Mouse (Mus musculus) stomach, embryonic 14.5 days (tissue): ENCODE data around the gene Ctsz. TPM values are rescaled to one million over a fixed set of nuclear protein-coding genes. Genes with fewer than 3 reads are reported as not detected.

Experiments
- ATAC-seq: fragments of 200-750 bp; cut with Nextera tagmentation; 2 replicates; pipeline ENCODE4 v1.8.0; 2017; ENCODE audit warnings: low read depth, moderate TSS enrichment; ENCODE audit not compliant: insufficient number of reproducible peaks, insufficient read depth, low FRiP score
- H3K27ac ChIP-seq: fragments of 300-500 bp; sonication (generic); 2 replicates; pipeline ENCODE4 v1.5.1; 2014; ENCODE audit warnings: mild to moderate bottlenecking, low read length, moderate library complexity, mixed read lengths
- H3K27me3 ChIP-seq: fragments of 300-500 bp; sonication (generic); 2 replicates; pipeline ENCODE4 v1.6.1; 2014; ENCODE audit warnings: low read length, control low read depth, mixed read lengths; ENCODE audit not compliant: control insufficient read depth, insufficient read depth
- H3K36me3 ChIP-seq: fragments of 300-500 bp; sonication (generic); 2 replicates; pipeline ENCODE4 v1.6.1; 2014; ENCODE audit warnings: mild to moderate bottlenecking, control low read depth, low read length, moderate library complexity, mixed read lengths; ENCODE audit not compliant: control insufficient read depth, insufficient read depth
- H3K4me1 ChIP-seq: fragments of 300-500 bp; sonication (generic); 2 replicates; pipeline ENCODE4 v1.6.1; 2014; ENCODE audit warnings: low read length, control low read depth, mixed read lengths; ENCODE audit not compliant: control insufficient read depth, insufficient read depth
- H3K4me2 ChIP-seq: fragments of 300-500 bp; sonication (generic); replicated peaks from 2 replicates; pipeline ENCODE4 v1.6.1; 2014; ENCODE audit warnings: low read depth, low read length, control low read depth
- H3K4me3 ChIP-seq: fragments of 300-500 bp; sonication (generic); 2 replicates; pipeline ENCODE4 v1.5.1; 2014; ENCODE audit warnings: low read depth, low read length, control low read depth
- H3K9ac ChIP-seq: fragments of 300-500 bp; sonication (generic); replicated peaks from 2 replicates; pipeline ENCODE4 v1.6.1; 2014; ENCODE audit warnings: low read depth, mild to moderate bottlenecking, control low read depth, low read length, moderate library complexity, mixed read lengths
- H3K9me3 ChIP-seq: fragments of 300-500 bp; sonication (generic); 2 replicates; pipeline ENCODE4 v1.6.1; 2016; ENCODE audit warnings: low read depth, low read length, control low read depth; ENCODE audit not compliant: control insufficient read depth
- WGBS: fragments of 180-500 bp; shearing (Covaris S2); extraction: QIAGEN DNeasy Blood & Tissue Kit; methylation state at CpG from one replicate; pipeline ENCODE4 v1.1.7; 2014; 5-methylcytosine and 5-hydroxymethylcytosine counted together
- polyA plus RNA-seq: library from polyadenylated mRNA; unstranded; fragments of >200 nt; fragmentation: Nextera tagmentation; extraction: Ambion mirVana; gene quantifications from 2 replicates; pipeline ENCODE4 v1.2.1, GENCODE M21; 2014

Gene Ctsz
- polyA plus RNA-seq, 1 experiment from 2014 or later, result 176 TPM

GRCm38 (mm10) chr2:174397065-174397464 lies 41.8 kb downstream of the Ctsz start:
- H3K9ac ChIP-seq, result no peak overlapping the region
- H3K36me3 ChIP-seq, result no peaks in the 10 kb centered on the region
- H3K9me3 ChIP-seq, result no peaks in the 10 kb centered on the region
- H3K4me3 ChIP-seq, result no peak overlapping the region
- ATAC-seq, result no peak
- H3K27ac ChIP-seq, result no peak overlapping the region
- WGBS, result 100% methylated on average over 1 of the region's 1 CpGs
- H3K4me2 ChIP-seq, result no peak overlapping the region
- H3K4me1 ChIP-seq, result no peaks in the 10 kb centered on the region
- no peaks in the 10 kb centered on the region for H3K27me3 ChIP-seq

GRCm38 (mm10) chr2:174396643-174397042 lies 42.2 kb downstream of the Ctsz start:
- Histone ChIP-seq H3K4me3 (no peak overlapping the region), H3K9ac (no peak overlapping the region), H3K9me3 (no peaks in the 10 kb centered on the region), H3K4me1 (no peaks in the 10 kb centered on the region), H3K27me3 (no peaks in the 10 kb centered on the region), H3K27ac (no peak overlapping the region), H3K4me2 (no peak overlapping the region), H3K36me3 (no peaks in the 10 kb centered on the region)
- WGBS, result 82% methylated on average over 10 of the region's 10 CpGs
- ATAC-seq, result no peak

GRCm38 (mm10) chr2:174393383-174393782 lies 45.5 kb downstream of the Ctsz start:
- Histone ChIP-seq H3K9me3 (no peaks in the 10 kb centered on the region), H3K4me3 (no peak overlapping the region), H3K4me1 (no peaks in the 10 kb centered on the region), H3K36me3 (no peaks in the 10 kb centered on the region), H3K9ac (no peak overlapping the region), H3K27me3 (no peaks in the 10 kb centered on the region), H3K4me2 (no peak overlapping the region), H3K27ac (no peak overlapping the region)
- ATAC-seq, result no peak
- WGBS, result 71% methylated on average over 5 of the region's 5 CpGs

- Histone ChIP-seq H3K9ac (no peak overlapping the region), H3K9me3 (no peaks in the 10 kb centered on the region), H3K27me3 (no peaks in the 10 kb centered on the region), H3K36me3 (no peaks in the 10 kb centered on the region), H3K4me1 (no peaks in the 10 kb centered on the region), H3K27ac (no peak overlapping the region), H3K4me3 (no peak overlapping the region), H3K4me2 (no peak overlapping the region)
- no peak for ATAC-seq
- WGBS, result 79% methylated on average over 9 of the region's 9 CpGs
Observed at GRCm38 (mm10) chr2:174392554-174392953, 46.3 kb downstream of the Ctsz start.

- H3K9me3 ChIP-seq, result no peaks in the 10 kb centered on the region
Observed at GRCm38 (mm10) chr2:174391936-174392335, 46.9 kb downstream of the Ctsz start.

GRCm38 (mm10) chr2:174381021-174381420 lies 57.8 kb downstream of the Ctsz start:
- 84% methylated on average over 9 of the region's 9 CpGs for WGBS
- ATAC-seq, result no peak

More at GRCm38 (mm10) chr2:174391936-174392335, 46.9 kb downstream of the Ctsz start:
- H3K4me2 ChIP-seq, result no peak overlapping the region
- no peak overlapping the region for H3K4me3 ChIP-seq
- no peaks in the 10 kb centered on the region for H3K27me3 ChIP-seq
- no peak overlapping the region for H3K9ac ChIP-seq
- no peak overlapping the region for H3K27ac ChIP-seq
- H3K36me3 ChIP-seq, result no peaks in the 10 kb centered on the region
- H3K4me1 ChIP-seq, result no peaks in the 10 kb centered on the region
- ATAC-seq, result no peak
- 87% methylated on average over 3 of the region's 3 CpGs for WGBS

More at GRCm38 (mm10) chr2:174381021-174381420, 57.8 kb downstream of the Ctsz start:
- no peak overlapping the region for H3K4me2 ChIP-seq
- no peaks in the 10 kb centered on the region for H3K9me3 ChIP-seq
- H3K4me3 ChIP-seq, result no peak overlapping the region
- no peak overlapping the region for H3K9ac ChIP-seq
- no peaks in the 10 kb centered on the region for H3K4me1 ChIP-seq
- H3K36me3 ChIP-seq, result no peaks in the 10 kb centered on the region
- H3K27me3 ChIP-seq, result no peaks in the 10 kb centered on the region
- no peak overlapping the region for H3K27ac ChIP-seq

Other genes starting within 250 kb of the Ctsz start
- gene Gnas, start 154.7 kb downstream of the Ctsz start, polyA plus RNA-seq, result 1,470 and 1,806 TPM in 2 replicates
- 6.9 and 7.2 TPM in 2 replicates for gene Gm20721, start 92.3 kb downstream of the Ctsz start, polyA plus RNA-seq
- 117 and 125 TPM in 2 replicates for gene Nelfcd, start 23.2 kb downstream of the Ctsz start, polyA plus RNA-seq
- 0.84 and 1.4 TPM in 2 replicates for gene Tubb1, start 11.7 kb upstream of the Ctsz start, polyA plus RNA-seq
- 875 and 936 TPM in 2 replicates for gene Atp5e, start 25.1 kb upstream of the Ctsz start, polyA plus RNA-seq
- 99.9 and 101 TPM in 2 replicates for gene Prelid3b, start 34.0 kb upstream of the Ctsz start, polyA plus RNA-seq
- 0.03 and 0.04 TPM in 2 replicates for gene Zfp831, start 204.5 kb upstream of the Ctsz start, polyA plus RNA-seq